Mouse (Mus musculus): ENCODE results near the gene Olfr1373. TPM values are rescaled to one million over a fixed set of nuclear protein-coding genes. Genes with fewer than 3 reads are reported as not detected.
A peak's percentile ranks its signal among the peaks of the same experiment; 100 is the strongest.

Olfr1373 gene
- polyA plus RNA-seq, 1 experiment = 0.11 TPM

- H3K4me1 ChIP-seq (ENCODE audit: control insufficient read depth, insufficient read depth, low read length) = no peaks in the 10 kb centered on the region; the same call in 1 of the 2 replicates
- no peaks in the 10 kb centered on the region for H3K27me3 ChIP-seq (ENCODE audit: control insufficient read depth, insufficient read depth, low read length)
- TF ChIP-seq POLR2A (IDR thresholded peaks at IDR 0.05; ENCODE audit: control insufficient read depth, low read depth, low read length) (no peak), CTCF (IDR thresholded peaks at IDR 0.05; ENCODE audit: control insufficient read depth, insufficient read depth, insufficient replicate concordance, low read depth, low read length) (no peak)
- H3K27ac ChIP-seq (ENCODE audit: control insufficient read depth, insufficient read depth, low read depth, low read length) = no peak overlapping the region
- no peaks in the 10 kb centered on the region for H3K36me3 ChIP-seq (ENCODE audit: control insufficient read depth, insufficient read depth, low read length)
- H3K4me3 ChIP-seq (ENCODE audit: control insufficient read depth, low read depth, low read length) = no peak overlapping the region
Measured at GRCm38 (mm10) chr11:52106037-52106436, 39.3 kb downstream of the Olfr1373 start.

GRCm38 (mm10) chr11:52105503-52105902 lies 39.8 kb downstream of the Olfr1373 start:
- no peaks in the 10 kb centered on the region; the same call in 1 of the 2 replicates for H3K4me1 ChIP-seq (ENCODE audit: control insufficient read depth, insufficient read depth, low read length)
- TF ChIP-seq CTCF (IDR thresholded peaks at IDR 0.05; ENCODE audit: control insufficient read depth, insufficient read depth, insufficient replicate concordance, low read depth, low read length) (no peak), POLR2A (IDR thresholded peaks at IDR 0.05; ENCODE audit: control insufficient read depth, low read depth, low read length) (no peak)

GRCm38 (mm10) chr11:52102977-52103376 lies 42.4 kb downstream of the Olfr1373 start:
- no peak overlapping the region for H3K4me3 ChIP-seq (ENCODE audit: control insufficient read depth, low read depth, low read length)
- TF ChIP-seq POLR2A (IDR thresholded peaks at IDR 0.05; ENCODE audit: control insufficient read depth, low read depth, low read length) (no peak), CTCF (IDR thresholded peaks at IDR 0.05; ENCODE audit: control insufficient read depth, insufficient read depth, insufficient replicate concordance, low read depth, low read length) (no peak)
- H3K27me3 ChIP-seq (ENCODE audit: control insufficient read depth, insufficient read depth, low read length) = no peaks in the 10 kb centered on the region
- H3K36me3 ChIP-seq (ENCODE audit: control insufficient read depth, insufficient read depth, low read length) = no peaks in the 10 kb centered on the region
- H3K27ac ChIP-seq (ENCODE audit: control insufficient read depth, insufficient read depth, low read depth, low read length) = no peak overlapping the region
- H3K4me1 ChIP-seq (ENCODE audit: control insufficient read depth, insufficient read depth, low read length) = peaks cover 5% of the 10 kb centered on the region

More at GRCm38 (mm10) chr11:52105503-52105902, 39.8 kb downstream of the Olfr1373 start:
- H3K27ac ChIP-seq (ENCODE audit: control insufficient read depth, insufficient read depth, low read depth, low read length) = no peak overlapping the region
- no peaks in the 10 kb centered on the region for H3K27me3 ChIP-seq (ENCODE audit: control insufficient read depth, insufficient read depth, low read length)
- no peaks in the 10 kb centered on the region for H3K36me3 ChIP-seq (ENCODE audit: control insufficient read depth, insufficient read depth, low read length)
- no peak overlapping the region for H3K4me3 ChIP-seq (ENCODE audit: control insufficient read depth, low read depth, low read length)

- TF ChIP-seq CTCF (IDR thresholded peaks at IDR 0.05; ENCODE audit: control insufficient read depth, insufficient read depth, insufficient replicate concordance, low read depth, low read length) = no peak
- TF ChIP-seq POLR2A (IDR thresholded peaks at IDR 0.05; ENCODE audit: control insufficient read depth, low read depth, low read length) = no peak
- no peak overlapping the region; the same call in 1 of the 2 replicates for H3K27ac ChIP-seq (ENCODE audit: control insufficient read depth, insufficient read depth, low read depth, low read length)
- H3K27me3 ChIP-seq (ENCODE audit: control insufficient read depth, insufficient read depth, low read length) = no peaks in the 10 kb centered on the region
- peaks cover 7% of the 10 kb centered on the region for H3K4me1 ChIP-seq (ENCODE audit: control insufficient read depth, insufficient read depth, low read length)
- peak overlapping the region; percentile 99 for H3K4me3 ChIP-seq (ENCODE audit: control insufficient read depth, low read depth, low read length)
- no peaks in the 10 kb centered on the region for H3K36me3 ChIP-seq (ENCODE audit: control insufficient read depth, insufficient read depth, low read length)
Measured at GRCm38 (mm10) chr11:52099771-52100219, 45.5 kb downstream of the Olfr1373 start.

- Histone ChIP-seq H3K4me3 (ENCODE audit: control insufficient read depth, low read depth, low read length) (peak overlapping the region; percentile 99), H3K36me3 (ENCODE audit: control insufficient read depth, insufficient read depth, low read length) (no peaks in the 10 kb centered on the region)
Measured at GRCm38 (mm10) chr11:52099031-52099761, 46.1 kb downstream of the Olfr1373 start.

GRCm38 (mm10) chr11:52098398-52098946 lies 46.9 kb downstream of the Olfr1373 start, which contains the start of gene Ppp2ca:
Gene Ppp2ca, plus strand, starts transcription at chr11:52098681.
- Histone ChIP-seq H3K27ac (ENCODE audit: control insufficient read depth, insufficient read depth, low read depth, low read length) (peak within 1 kb of the TSS; percentile 95), H3K4me3 (ENCODE audit: control insufficient read depth, low read depth, low read length) (peak within 1 kb of the TSS; percentile 99), H3K4me1 (ENCODE audit: control insufficient read depth, insufficient read depth, low read length) (peaks cover 7% of the 10 kb centered on the region), H3K27me3 (ENCODE audit: control insufficient read depth, insufficient read depth, low read length) (no peaks in the 10 kb centered on the region), H3K36me3 (ENCODE audit: control insufficient read depth, insufficient read depth, low read length) (no peaks in the 10 kb centered on the region)
- TF ChIP-seq POLR2A (IDR thresholded peaks at IDR 0.05; ENCODE audit: control insufficient read depth, low read depth, low read length) = peak; percentile 49
- no peak for TF ChIP-seq CTCF (IDR thresholded peaks at IDR 0.05; ENCODE audit: control insufficient read depth, insufficient read depth, insufficient replicate concordance, low read depth, low read length)

More at GRCm38 (mm10) chr11:52099031-52099761, 46.1 kb downstream of the Olfr1373 start:
- no peak; the same call in 1 of the 2 replicates for TF ChIP-seq POLR2A (IDR thresholded peaks at IDR 0.05; ENCODE audit: control insufficient read depth, low read depth, low read length)
- H3K27ac ChIP-seq (ENCODE audit: control insufficient read depth, insufficient read depth, low read depth, low read length) = peak overlapping the region; percentile 95
- H3K27me3 ChIP-seq (ENCODE audit: control insufficient read depth, insufficient read depth, low read length) = no peaks in the 10 kb centered on the region
- H3K4me1 ChIP-seq (ENCODE audit: control insufficient read depth, insufficient read depth, low read length) = peaks cover 7% of the 10 kb centered on the region

- Histone ChIP-seq H3K4me3 (ENCODE audit: control insufficient read depth, low read depth, low read length) (peak overlapping the region; percentile 99; the same call in 1 of the 2 replicates), H3K27me3 (ENCODE audit: control insufficient read depth, insufficient read depth, low read length) (no peaks in the 10 kb centered on the region), H3K27ac (ENCODE audit: control insufficient read depth, insufficient read depth, low read depth, low read length) (peak overlapping the region; percentile 89; the same call in 1 of the 2 replicates), H3K36me3 (ENCODE audit: control insufficient read depth, insufficient read depth, low read length) (no peaks in the 10 kb centered on the region), H3K4me1 (ENCODE audit: control insufficient read depth, insufficient read depth, low read length) (peaks cover 7% of the 10 kb centered on the region)
- TF ChIP-seq CTCF (IDR thresholded peaks at IDR 0.05; ENCODE audit: control insufficient read depth, insufficient read depth, insufficient replicate concordance, low read depth, low read length) (no peak), POLR2A (IDR thresholded peaks at IDR 0.05; ENCODE audit: control insufficient read depth, low read depth, low read length) (no peak)
Measured at GRCm38 (mm10) chr11:52097596-52097995, 47.7 kb downstream of the Olfr1373 start.

Data from testis, adult 2 months (tissue).